Mouse (Mus musculus) intestine, postnatal 0 days (tissue): ENCODE data around the gene N4bp2l2. TPM values are rescaled to one million over a fixed set of nuclear protein-coding genes. Genes with fewer than 3 reads are reported as not detected.
"Not testable (repeated sequence)": the region's sequence is repeated elsewhere in the genome, so short reads cannot be mapped to it uniquely, and the experiment has no call there.

Source experiments
- ATAC-seq: fragments of 200-750 bp; cut with Nextera tagmentation; 2 replicates; pipeline ENCODE4 v1.8.0; 2017; ENCODE audit warnings: mild to moderate bottlenecking, moderate TSS enrichment, moderate library complexity
- H3K27ac ChIP-seq: fragments of 300-500 bp; sonication (generic); 2 replicates; pipeline ENCODE4 v1.5.1; 2014; ENCODE audit warnings: mild to moderate bottlenecking, low read depth, low read length, moderate library complexity
- H3K27me3 ChIP-seq: fragments of 300-500 bp; sonication (generic); replicated peaks from 2 replicates; pipeline ENCODE4 v1.6.1; 2014; ENCODE audit warnings: low read length, mixed read lengths; ENCODE audit not compliant: control insufficient read depth, insufficient read depth
- H3K36me3 ChIP-seq: fragments of 300-500 bp; sonication (generic); 2 replicates; pipeline ENCODE4 v1.6.1; 2014; ENCODE audit warnings: mild to moderate bottlenecking, moderate library complexity; ENCODE audit not compliant: control insufficient read depth, insufficient read depth
- H3K4me1 ChIP-seq: fragments of 300-500 bp; sonication (generic); replicated peaks from 2 replicates; pipeline ENCODE4 v1.6.1; 2014; ENCODE audit warnings: antibody characterized with exemption, low read length, mixed read lengths; ENCODE audit not compliant: control insufficient read depth, insufficient read depth
- H3K4me2 ChIP-seq: fragments of 300-500 bp; sonication (generic); replicated peaks from 2 replicates; pipeline ENCODE4 v1.6.1; 2014; ENCODE audit warnings: low read depth, mild to moderate bottlenecking, moderate library complexity
- H3K4me3 ChIP-seq: fragments of 300-500 bp; sonication (generic); 2 replicates; pipeline ENCODE4 v1.5.1; 2014; ENCODE audit warnings: low read depth, low read length
- H3K9ac ChIP-seq: fragments of 300-500 bp; sonication (generic); 2 replicates; pipeline ENCODE4 v1.6.1; 2014; ENCODE audit warnings: mild to moderate bottlenecking, low read depth, low read length
- H3K9me3 ChIP-seq: fragments of 300-500 bp; sonication (generic); 2 replicates; pipeline ENCODE4 v1.6.1; 2016; ENCODE audit warnings: mixed run types; ENCODE audit not compliant: control insufficient read depth
- CTCF ChIP-seq: sonication (generic); IDR thresholded peaks from 2 replicates; pipeline ENCODE4 v1.5.1; 2016; ENCODE audit warnings: low read depth, mild to moderate bottlenecking, control low read depth, antibody characterized with exemption, moderate library complexity
- WGBS: fragments of 180-500 bp; shearing (Covaris S2); extraction: QIAGEN DNeasy Blood & Tissue Kit; methylation state at CpG from one replicate; pipeline ENCODE4 v1.1.7; 2014; 5-methylcytosine and 5-hydroxymethylcytosine counted together
- polyA plus RNA-seq: library from polyadenylated mRNA; unstranded; fragments of >200 nt; fragmentation: Nextera tagmentation; extraction: Ambion mirVana; gene quantifications from 2 replicates; pipeline ENCODE4 v1.2.1, GENCODE M21; 2015

The N4bp2l2 gene
- polyA plus RNA-seq, 1 experiment from 2014 or later, result 38.3 TPM

DNA sequence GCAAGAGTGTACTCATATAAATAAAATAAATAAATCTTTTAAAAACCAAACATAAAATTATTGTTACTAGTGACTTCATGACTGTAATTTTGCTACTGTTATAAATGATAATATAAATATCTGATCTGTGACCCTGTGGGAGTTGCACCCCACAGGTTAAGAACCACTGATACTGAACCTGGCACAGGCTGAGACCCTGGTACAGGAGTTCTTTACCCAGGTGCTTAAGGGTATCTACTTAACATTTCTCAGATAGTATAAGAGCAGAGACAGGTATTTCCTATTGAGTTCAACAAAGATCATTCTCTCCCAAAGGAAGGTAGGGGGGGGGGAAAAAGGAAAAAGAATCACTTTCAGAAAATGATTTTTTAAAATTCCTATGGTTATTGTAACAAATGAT lies 11.4 kb downstream of the N4bp2l2 start:
- Histone ChIP-seq H3K4me1 (no peaks in the 10 kb centered on the region), H3K36me3 (0 out of 2 replicates have a peak, but pooled peaks cover 4% of the 10 kb centered on the region), H3K9ac (no peak overlapping the region), H3K27me3 (no peaks in the 10 kb centered on the region), H3K27ac (no peak overlapping the region), H3K4me2 (no peak overlapping the region), H3K9me3 (no peaks in the 10 kb centered on the region), H3K4me3 (no peak overlapping the region)
- TF ChIP-seq CTCF, result no peak
- ATAC-seq, result no peak

DNA sequence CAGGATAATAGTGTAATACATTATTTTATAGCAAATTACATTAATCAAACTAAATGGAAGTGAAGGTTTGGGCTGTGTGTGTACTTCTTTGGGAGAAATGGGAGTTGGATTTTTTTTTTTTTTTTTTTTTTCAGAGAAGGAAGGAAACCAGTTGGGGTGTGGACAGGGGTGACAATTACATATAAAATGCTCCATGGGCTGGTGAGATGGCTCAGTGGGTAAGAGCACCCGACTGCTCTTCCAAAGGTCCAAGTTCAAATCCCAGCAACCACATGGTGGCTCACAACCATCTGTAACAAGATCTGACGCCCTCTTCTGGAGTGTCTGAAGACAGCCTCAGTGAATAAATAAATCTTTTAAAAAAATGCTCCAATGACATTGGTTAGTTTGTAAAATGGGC lies 13.4 kb downstream of the N4bp2l2 start:
- ATAC-seq, result no peak
- H3K27me3 ChIP-seq, result no peaks in the 10 kb centered on the region

DNA sequence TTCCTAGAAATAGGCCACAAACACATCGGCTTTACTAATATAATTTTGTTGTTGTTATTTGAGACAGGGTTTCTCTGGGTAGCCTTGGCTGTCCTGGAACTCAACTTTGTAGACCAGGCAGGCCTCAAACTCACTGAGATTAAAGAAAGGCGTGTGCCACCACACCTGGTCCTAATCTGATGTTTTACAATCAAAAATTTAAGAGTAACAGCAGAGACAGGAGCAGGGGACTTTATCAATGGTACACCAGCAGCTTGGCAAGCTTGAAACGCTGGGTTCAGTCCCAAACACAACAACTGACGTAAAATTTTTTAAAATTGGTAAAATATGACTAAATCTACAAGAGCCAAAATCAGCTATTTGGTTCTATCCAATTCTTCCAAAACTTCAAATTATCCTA lies 21.1 kb downstream of the N4bp2l2 start:
- H3K9ac ChIP-seq, result no peak overlapping the region
- H3K9me3 ChIP-seq, result no peaks in the 10 kb centered on the region
- no peaks in the 10 kb centered on the region for H3K4me1 ChIP-seq
- no peak overlapping the region for H3K4me3 ChIP-seq
- peaks cover 53% of the 10 kb centered on the region for H3K36me3 ChIP-seq
- H3K27ac ChIP-seq, result no peak overlapping the region
- H3K4me2 ChIP-seq, result no peak overlapping the region
- TF ChIP-seq CTCF, result no peak
- 86% methylated on average over 4 of the region's 4 CpGs for WGBS
- no peak for ATAC-seq
- H3K27me3 ChIP-seq, result no peaks in the 10 kb centered on the region

More for the DNA sequence above, 13.4 kb downstream of the N4bp2l2 start:
- Histone ChIP-seq H3K36me3 (peaks cover 16% of the 10 kb centered on the region), H3K9ac (no peak overlapping the region), H3K4me1 (no peaks in the 10 kb centered on the region), H3K27ac (no peak overlapping the region), H3K4me3 (no peak overlapping the region), H3K4me2 (no peak overlapping the region), H3K9me3 (no peaks in the 10 kb centered on the region)
- WGBS, result 85% methylated on average over 2 of the region's 2 CpGs
- 0 out of 2 replicates have a peak, but pooled peaks have one; percentile 4 for TF ChIP-seq CTCF

DNA sequence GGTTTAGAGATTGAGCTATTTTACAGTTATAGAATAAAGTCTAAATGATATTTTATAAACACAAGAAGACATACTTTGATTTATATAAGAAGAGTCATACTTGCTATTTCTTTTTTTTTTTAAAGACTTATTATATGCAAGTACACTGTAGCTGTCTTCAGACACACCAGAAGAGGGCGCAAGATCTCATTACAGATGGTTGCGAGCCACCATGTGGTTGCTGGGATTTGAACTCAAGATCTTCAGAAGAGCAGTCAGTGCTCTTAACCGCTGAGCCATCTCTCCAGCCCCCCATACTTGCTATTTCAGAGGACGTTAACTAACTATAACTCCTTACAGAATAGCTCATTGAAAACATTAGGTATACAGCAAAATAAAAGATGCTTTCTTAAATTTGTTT lies 22.6 kb downstream of the N4bp2l2 start:
- H3K4me1 ChIP-seq, H3K4me2 ChIP-seq, H3K4me3 ChIP-seq, ATAC-seq, H3K27ac ChIP-seq, H3K27me3 ChIP-seq, H3K9ac ChIP-seq, H3K9me3 ChIP-seq: not testable (repeated sequence)
- WGBS, result 98% methylated on average over 4 of the region's 4 CpGs
- peaks cover 43% of the 10 kb centered on the region for H3K36me3 ChIP-seq
- TF ChIP-seq CTCF, result peak; percentile 14; the same call in 1 of the 2 replicates

DNA sequence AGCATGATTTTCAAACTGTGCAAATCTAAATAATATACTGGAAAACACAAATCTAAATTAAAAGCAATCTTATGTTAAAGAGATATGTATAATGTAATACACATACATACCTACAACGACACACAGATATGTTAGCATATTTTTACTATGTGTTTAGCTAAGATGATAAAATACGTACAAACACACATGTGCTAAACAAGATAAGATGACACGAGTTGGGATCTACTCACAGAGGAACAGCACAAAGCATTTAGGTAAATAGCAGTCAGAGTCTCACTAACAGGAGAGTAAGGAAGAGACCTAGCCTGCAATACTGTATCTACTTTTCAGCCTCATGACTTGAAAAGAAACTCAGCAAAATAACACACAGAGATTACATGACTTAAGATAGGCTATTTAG lies 24.5 kb downstream of the N4bp2l2 start:
- no peaks in the 10 kb centered on the region for H3K4me1 ChIP-seq
- no peaks in the 10 kb centered on the region for H3K9me3 ChIP-seq
- H3K4me3 ChIP-seq, result no peak overlapping the region
- WGBS, result 78% methylated on average over 3 of the region's 3 CpGs
- H3K27me3 ChIP-seq, result no peaks in the 10 kb centered on the region
- no peak overlapping the region for H3K27ac ChIP-seq
- H3K4me2 ChIP-seq, result no peak overlapping the region
- no peak for TF ChIP-seq CTCF
- no peak for ATAC-seq
- no peak overlapping the region for H3K9ac ChIP-seq
- peaks cover 44% of the 10 kb centered on the region for H3K36me3 ChIP-seq

DNA sequence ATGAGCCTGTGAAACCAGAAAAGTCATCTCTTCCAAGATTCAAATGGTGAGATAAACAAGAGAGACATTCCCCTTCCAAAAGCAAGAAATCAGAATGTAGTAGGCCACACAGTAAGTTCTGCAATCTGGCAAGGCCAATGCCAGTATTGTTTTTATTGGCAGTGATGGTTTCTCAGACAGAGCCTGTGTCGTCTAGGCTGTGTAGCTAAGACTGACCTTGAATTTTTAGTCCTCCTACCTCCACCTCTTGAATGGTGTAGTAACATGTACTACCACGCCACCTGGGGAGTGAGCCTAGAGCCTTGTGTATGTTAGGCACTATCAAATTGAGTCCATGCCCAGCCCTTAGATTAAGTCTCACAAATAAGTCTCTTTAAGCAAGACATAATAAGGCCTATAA lies 36.3 kb downstream of the N4bp2l2 start:
- Histone ChIP-seq H3K4me3 (no peak overlapping the region), H3K27ac (no peak overlapping the region), H3K4me2 (no peak overlapping the region), H3K27me3 (no peaks in the 10 kb centered on the region), H3K9ac (no peak overlapping the region), H3K4me1 (no peaks in the 10 kb centered on the region), H3K36me3 (peaks cover 5% of the 10 kb centered on the region; the same call in 1 of the 2 replicates), H3K9me3 (no peaks in the 10 kb centered on the region)
- TF ChIP-seq CTCF, result no peak
- WGBS, result 84% methylated on average over 2 of the region's 2 CpGs
- ATAC-seq, result no peak

DNA sequence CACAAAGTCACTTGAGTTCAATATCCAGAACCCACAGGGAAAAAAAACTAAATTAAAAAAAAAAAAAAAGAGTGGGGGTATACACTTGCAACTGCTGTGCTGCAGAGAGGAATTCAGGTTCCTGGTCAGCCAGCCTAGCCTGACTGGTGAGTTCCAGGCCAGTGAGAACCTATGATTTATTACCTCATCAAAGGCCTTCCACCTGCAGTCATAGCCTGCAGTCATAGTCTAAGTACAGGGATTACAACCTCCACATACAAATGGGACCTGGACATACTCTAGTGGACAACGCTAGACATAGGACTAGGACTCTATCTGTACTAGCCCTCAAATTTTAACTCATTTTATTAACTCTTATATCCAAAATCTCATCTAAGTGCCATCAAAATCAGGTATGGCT lies 36.7 kb downstream of the N4bp2l2 start:
- no peak overlapping the region for H3K4me2 ChIP-seq
- TF ChIP-seq CTCF, result no peak
- no peak overlapping the region for H3K27ac ChIP-seq
- 0 out of 2 replicates have a peak, but pooled peaks cover 4% of the 10 kb centered on the region for H3K36me3 ChIP-seq
- WGBS, result 87% methylated on average over 1 of the region's 1 CpGs
- no peak for ATAC-seq
- H3K9ac ChIP-seq, result no peak overlapping the region
- H3K9me3 ChIP-seq, result no peaks in the 10 kb centered on the region
- H3K27me3 ChIP-seq, result no peaks in the 10 kb centered on the region
- no peak overlapping the region for H3K4me3 ChIP-seq
- no peaks in the 10 kb centered on the region for H3K4me1 ChIP-seq
